Mouse (Mus musculus) CH12.LX (cell line): ENCODE measurements around the gene Cpa1. TPM values are rescaled to one million over a fixed set of nuclear protein-coding genes. Genes with fewer than 3 reads are reported as not detected.

Experiments
- DNase-seq: peaks from one replicate; pipeline ENCODE4 v3.0.0-alpha.2; 2013; ENCODE audit errors: extremely low read depth
- H3K27ac ChIP-seq: 2 replicates; pipeline ENCODE4 v1.5.1; 2012; ENCODE audit warnings: low read depth, mild to moderate bottlenecking, control low read depth, moderate library complexity; ENCODE audit not compliant: insufficient read depth
- H3K27me3 ChIP-seq: replicated peaks from 2 replicates; pipeline ENCODE3; 2012; ENCODE audit warnings: inconsistent platforms
- H3K36me3 ChIP-seq, 2 experiments: replicated peaks in 1 of 2; 2 replicates each; pipeline versions ENCODE3 to v1.6.1; 2012; ENCODE audit warnings: inconsistent platforms in 1 of 2, low read length in 1 of 2, mild to moderate bottlenecking in 1 of 2, mixed read lengths in 1 of 2, moderate library complexity in 1 of 2; ENCODE audit not compliant: control insufficient read depth in 1 of 2, insufficient read depth in 1 of 2
- H3K4me1 ChIP-seq, 2 experiments: 2 replicates each; pipeline ENCODE4 v1.6.1; 2012; ENCODE audit warnings: inconsistent platforms in 1 of 2, moderate library complexity in 1 of 2; ENCODE audit not compliant: insufficient read depth in 2 of 2, control insufficient read depth in 1 of 2
- H3K4me2 ChIP-seq: 2 replicates; pipeline ENCODE4 v1.6.1; 2012; ENCODE audit warnings: low read depth, mild to moderate bottlenecking, control low read depth; ENCODE audit not compliant: poor library complexity, insufficient read depth, severe bottlenecking
- H3K4me3 ChIP-seq, 3 experiments: fragments of 150-350 bp in 1 of 3; sonication (generic) in 1 of 3; replicated peaks in 1 of 3; 2 replicates each; pipeline versions ENCODE3 to v1.5.1; 2011 to 2012; ENCODE audit warnings: low read depth in 2 of 3, low read length in 2 of 3, mild to moderate bottlenecking in 2 of 3, moderate library complexity in 2 of 3, control low read depth in 1 of 3, improper control_type of control experiment in 1 of 3, inconsistent platforms in 1 of 3, mixed read lengths in 1 of 3; ENCODE audit not compliant: poor library complexity in 1 of 3
- H3K79me2 ChIP-seq: replicated peaks from 2 replicates; pipeline ENCODE4 v1.6.1; 2012; ENCODE audit warnings: mild to moderate bottlenecking, moderate library complexity; ENCODE audit not compliant: control insufficient read depth, poor library complexity, insufficient read depth, severe bottlenecking; ENCODE audit errors: extremely low read depth
- H3K9ac ChIP-seq: 2 replicates; pipeline ENCODE4 v1.6.1; 2012; ENCODE audit warnings: low read depth, mild to moderate bottlenecking, control low read depth, moderate library complexity; ENCODE audit not compliant: insufficient read depth
- H3K9me3 ChIP-seq: replicated peaks from 2 replicates; pipeline ENCODE3; 2012; ENCODE audit warnings: low read length, inconsistent platforms, mixed read lengths
- BHLHE40 ChIP-seq: IDR thresholded peaks from 2 replicates; pipeline ENCODE4 v1.6.1; 2011; ENCODE audit warnings: mild to moderate bottlenecking, low read depth, low read length, improper control_type of control experiment
- CTCF ChIP-seq, 2 experiments: IDR thresholded peaks in 1 of 2; conservative IDR thresholded peaks in 1 of 2; 2 replicates each; pipeline ENCODE4 v1.5.1; 2011 to 2012; ENCODE audit warnings: low read depth in 2 of 2, low read length in 2 of 2, improper control_type of control experiment in 1 of 2, inconsistent platforms in 1 of 2, mild to moderate bottlenecking in 1 of 2, moderate library complexity in 1 of 2
- HCFC1 ChIP-seq: IDR thresholded peaks from 2 replicates; pipeline ENCODE4 v1.6.1; 2012; ENCODE audit warnings: low read depth, mild to moderate bottlenecking, inconsistent platforms, low read length, improper control_type of control experiment
- JUND ChIP-seq: conservative IDR thresholded peaks from 2 replicates; pipeline ENCODE4 v1.6.1; 2011; ENCODE audit warnings: low read depth, low read length, improper control_type of control experiment
- MAZ ChIP-seq: IDR thresholded peaks from 2 replicates; pipeline ENCODE4 v1.6.1; 2012; ENCODE audit warnings: low read depth, mild to moderate bottlenecking, inconsistent platforms, low read length, improper control_type of control experiment, moderate library complexity
- MEF2A ChIP-seq: IDR thresholded peaks from 2 replicates; pipeline ENCODE4 v1.6.1; 2014; ENCODE audit warnings: low read depth, mild to moderate bottlenecking, inconsistent platforms, low read length, improper control_type of control experiment, borderline replicate concordance
- NELFE ChIP-seq: IDR thresholded peaks from 2 replicates; pipeline ENCODE4 v1.6.1; 2011; ENCODE audit warnings: low read depth, low read length, improper control_type of control experiment
- RCOR1 ChIP-seq: conservative IDR thresholded peaks from 2 replicates; pipeline ENCODE4 v1.6.1; 2012; ENCODE audit warnings: low read depth, mild to moderate bottlenecking, inconsistent platforms, low read length, improper control_type of control experiment
- SMC3 ChIP-seq: IDR thresholded peaks from 2 replicates; pipeline ENCODE4 v1.6.1; 2011; ENCODE audit warnings: low read depth, low read length, improper control_type of control experiment
- USF1 ChIP-seq: IDR thresholded peaks from 2 replicates; pipeline ENCODE4 v1.6.1; 2014; ENCODE audit warnings: low read depth, mild to moderate bottlenecking, inconsistent platforms, low read length, improper control_type of control experiment
- ZNF384 ChIP-seq: IDR thresholded peaks from 2 replicates; pipeline ENCODE4 v1.6.1; 2012; ENCODE audit warnings: low read depth, low read length, improper control_type of control experiment, inconsistent platforms
- dilution Hi-C: fragments of 300-500 bp; cut with MboI; formaldehyde crosslinking; loops from 2 replicates; pipeline ENCODE4 v1.14.3; 2020; ENCODE audit warnings: low sequenced_read_pairs; ENCODE audit not compliant: extremely low pct_unique_long_range_greater_than_20kb, extremely low pct_ligation_motif_present
- in situ Hi-C: fragments of 300-500 bp; cut with MboI; formaldehyde crosslinking; loops from 3 replicates; pipeline ENCODE4 v1.14.3; 2019; ENCODE audit warnings: low sequenced_read_pairs, low pct_ligation_motif_present, low pct_unique_long_range_greater_than_20kb, mixed read lengths
- polyA plus RNA-seq: library from polyadenylated mRNA; unstranded; fragments of >175 nt; gene quantifications from 2 replicates; pipeline ENCODE4 v1.2.1, GENCODE M21; 2012; ENCODE audit warnings: low read depth; ENCODE audit not compliant: insufficient read length
- total RNA-seq, 2 experiments: library from RNA; depleted of rRNA; stranded (reverse); fragments of 300-350 nt in 1 of 2; fragments of >200 nt in 1 of 2; gene quantifications; 2 replicates each; pipeline ENCODE4 v1.2.3; 2012 to 2014

The Cpa1 gene
- total and polyA plus RNA-seq, 3 experiments, result not detected

DNA sequence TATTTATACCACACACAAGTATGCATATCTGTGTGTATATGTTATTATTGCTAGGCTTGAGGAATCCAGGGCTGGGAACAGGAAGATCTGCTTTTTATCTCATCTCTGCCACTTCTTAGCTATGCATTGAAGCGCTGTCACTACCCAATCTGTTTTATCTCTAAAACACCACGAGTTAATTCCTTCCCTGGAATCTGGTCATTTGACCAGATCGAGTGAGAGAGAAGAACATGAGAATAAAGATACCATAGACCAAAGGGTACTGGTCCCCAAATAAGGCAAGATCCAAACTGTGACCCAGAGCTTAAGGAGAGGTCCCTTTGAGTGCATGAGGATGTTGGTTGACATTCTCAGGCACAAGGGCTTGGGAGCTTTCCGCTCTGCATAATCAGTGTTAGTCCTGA, 17.0 kb upstream of the Cpa1 start:
- Histone ChIP-seq H3K27me3 (no peaks in the 10 kb centered on the region), H3K36me3 (no peaks in the 10 kb centered on the region), H3K9me3 (no peaks in the 10 kb centered on the region), H3K4me1 (peaks cover 0 to 8% of the 10 kb centered on the region in 2 experiments; a peak in 2 of 4 replicates), H3K79me2 (no peaks in the 10 kb centered on the region), H3K4me3 (no peak overlapping the region), H3K9ac (no peak overlapping the region), H3K27ac (no peak overlapping the region), H3K4me2 (no peak overlapping the region)
- dilution Hi-C loops (no loop called here), in situ Hi-C loops (no loop called here)
- TF ChIP-seq JUND, result no peak
- no peak for DNase-seq

DNA sequence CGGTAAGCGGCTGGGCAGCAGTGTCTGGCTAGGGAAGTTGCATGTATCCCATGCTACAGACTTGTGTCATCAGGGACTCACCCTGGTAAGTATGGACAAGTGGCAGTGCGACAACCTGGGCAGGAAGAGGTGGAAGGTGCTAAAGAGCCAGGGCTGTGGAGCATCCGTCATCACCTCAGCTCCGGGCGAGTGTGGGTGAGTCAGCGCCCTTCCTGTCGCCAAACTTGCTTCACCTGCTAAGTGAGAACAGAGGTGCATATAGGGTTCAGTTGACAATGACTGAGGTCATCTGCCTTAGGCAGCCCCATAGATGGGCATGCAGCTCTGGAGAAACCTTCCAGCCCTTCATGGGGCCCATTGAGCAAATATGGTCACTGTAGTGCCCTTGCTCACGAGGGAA, 14.3 kb upstream of the Cpa1 start:
- no peak for DNase-seq
- Histone ChIP-seq H3K4me1 (peaks cover 8 to 13% of the 10 kb centered on the region in 2 experiments), H3K4me2 (no peak overlapping the region), H3K9me3 (no peaks in the 10 kb centered on the region), H3K27me3 (no peaks in the 10 kb centered on the region), H3K4me3 (no peak overlapping the region), H3K9ac (no peak overlapping the region), H3K79me2 (no peaks in the 10 kb centered on the region), H3K27ac (no peak overlapping the region), H3K36me3 (no peaks in the 10 kb centered on the region)
- in situ Hi-C loops (no loop called here), dilution Hi-C loops (no loop called here)
- TF ChIP-seq HCFC1 (no peak), ZNF384 (no peak)

DNA sequence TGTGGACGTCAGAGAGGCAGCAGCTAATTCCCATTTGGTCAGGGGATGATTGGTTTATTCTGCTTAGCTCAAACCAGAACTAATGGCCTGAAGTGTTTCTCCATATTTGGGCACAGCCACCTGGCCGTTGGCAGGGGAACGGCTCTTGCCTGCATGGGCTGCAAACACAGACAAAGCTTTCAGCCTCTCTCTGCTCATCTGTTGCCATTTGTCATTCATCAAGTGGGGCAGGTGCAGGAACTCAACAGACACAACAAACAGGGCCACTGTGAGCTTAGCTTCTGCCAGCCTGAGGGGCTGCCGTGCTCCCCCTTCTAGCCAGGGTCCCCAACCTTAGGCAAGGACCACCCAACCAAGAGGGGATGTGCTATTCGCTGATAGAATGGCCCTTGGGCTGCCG, 10.9 kb upstream of the Cpa1 start:
- no peak for DNase-seq
- Histone ChIP-seq H3K4me1 (peaks cover 9 to 17% of the 10 kb centered on the region in 2 experiments), H3K27me3 (no peaks in the 10 kb centered on the region), H3K9me3 (no peaks in the 10 kb centered on the region), H3K9ac (no peak overlapping the region), H3K27ac (no peak overlapping the region), H3K36me3 (no peaks in the 10 kb centered on the region), H3K79me2 (no peaks in the 10 kb centered on the region), H3K4me2 (no peak overlapping the region), H3K4me3 (no peak overlapping the region)
- dilution Hi-C loops, result no loop called here
- TF ChIP-seq MAZ, result no peak
- in situ Hi-C loops, result no loop called here

DNA sequence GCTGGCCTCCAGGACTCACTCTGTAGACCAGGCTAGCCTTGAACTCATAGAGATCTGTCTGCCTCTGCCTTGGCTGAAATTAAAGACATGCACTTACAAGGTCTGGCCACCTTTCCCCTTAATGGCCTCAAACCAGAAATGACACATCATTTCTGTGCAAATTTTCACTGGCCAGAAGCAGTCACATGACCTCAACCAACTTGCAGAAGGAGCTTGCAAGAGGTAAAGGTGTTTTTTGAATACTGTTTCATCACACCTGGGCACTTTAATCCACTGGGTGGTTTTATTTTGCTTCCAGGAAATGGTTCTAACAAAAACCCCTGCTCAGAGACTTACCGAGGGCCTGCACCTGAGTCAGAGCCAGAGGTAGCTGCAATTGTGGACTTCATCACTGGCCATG, 9.0 kb upstream of the Cpa1 start:
- in situ Hi-C loops, result no loop called here
- Histone ChIP-seq H3K27ac (no peak overlapping the region), H3K27me3 (no peaks in the 10 kb centered on the region), H3K4me2 (no peak overlapping the region), H3K4me3 (no peak overlapping the region), H3K79me2 (no peaks in the 10 kb centered on the region), H3K36me3 (no peaks in the 10 kb centered on the region), H3K4me1 (peaks cover 9 to 17% of the 10 kb centered on the region in 2 experiments), H3K9ac (no peak overlapping the region), H3K9me3 (no peaks in the 10 kb centered on the region)
- dilution Hi-C loops, result no loop called here
- peak; percentile 14 for DNase-seq
- TF ChIP-seq JUND (no peak), USF1 (peak; percentile 59), BHLHE40 (0 out of 2 replicates have a peak, but pooled peaks have one; percentile 5), RCOR1 (no peak), SMC3 (no peak), MEF2A (no peak), CTCF (conservative IDR thresholded peaks at IDR 0.05 in 1 of 2, IDR thresholded peaks at IDR 0.05 in 1 of 2; ENCODE audit: low read depth in 2 of 2, low read length in 2 of 2) (no peak), NELFE (no peak)
